Mouse (Mus musculus) bone marrow macrophage, adult 2 months (primary cell): ENCODE results near the gene Txlna.

Experiments
- CTCF ChIP-seq: IDR thresholded peaks from 2 replicates; pipeline ENCODE4 v1.5.1; 2012; ENCODE audit warnings: low read depth, mild to moderate bottlenecking, low read length, moderate library complexity
- POLR2A ChIP-seq: IDR thresholded peaks from 2 replicates; pipeline ENCODE4 v1.6.1; 2012; ENCODE audit warnings: mild to moderate bottlenecking, low read depth, low read length, borderline replicate concordance

DNA sequence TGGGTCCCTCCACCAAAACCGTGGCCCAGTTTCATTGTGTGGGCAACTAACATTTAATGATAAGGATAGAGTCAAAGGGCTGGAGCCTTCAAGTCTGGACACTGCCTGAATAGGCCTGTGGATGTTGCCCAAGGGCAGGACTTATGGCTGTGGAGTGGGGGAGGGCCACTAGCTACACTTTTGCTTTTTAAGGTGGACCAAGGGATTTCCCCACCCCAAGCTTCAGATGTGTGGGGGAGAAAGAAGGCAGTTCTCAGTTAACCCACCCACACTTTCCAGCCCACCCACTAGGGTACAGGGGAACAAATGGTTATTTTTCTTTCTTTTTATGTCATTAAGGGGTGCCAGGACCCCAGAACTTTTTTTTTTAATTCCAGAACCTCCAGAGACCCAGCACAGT, 56.5 kb downstream of the Txlna start:
- TF ChIP-seq POLR2A (no peak), CTCF (no peak)
